Mouse (Mus musculus): ENCODE data around the gene Myt1l.

The Myt1l gene

GRCm38 (mm10) chr12:29954464-29954863 lies 426.3 kb downstream of the Myt1l start:
- no peak for DNase-seq (ENCODE audit: low read depth, low spot score)

- no peak for DNase-seq (ENCODE audit: low read depth, low spot score)
Observed at GRCm38 (mm10) chr12:29956969-29957368, 428.8 kb downstream of the Myt1l start.

DNA sequence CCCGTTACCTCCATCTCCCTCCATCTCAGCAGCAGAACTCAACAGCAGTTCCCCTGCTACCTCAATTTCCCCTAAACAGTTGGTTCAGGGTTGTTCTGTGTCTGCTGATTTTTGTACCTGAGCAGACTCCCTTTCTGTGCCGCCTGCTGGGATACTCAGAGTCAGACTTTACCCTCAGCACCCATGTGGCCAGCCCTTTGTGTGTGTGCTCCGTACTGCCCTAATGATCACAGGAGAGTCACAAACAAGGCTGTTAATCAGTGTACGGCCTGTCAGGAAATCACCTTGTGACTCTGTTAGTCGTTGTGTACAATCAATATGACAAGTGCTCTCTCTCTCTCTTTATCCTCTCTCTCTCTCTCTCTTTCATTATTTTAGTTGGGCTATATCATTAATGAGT lies 430.5 kb downstream of the Myt1l start:
- DNase-seq (ENCODE audit: low read depth, low spot score), result no peak

DNA sequence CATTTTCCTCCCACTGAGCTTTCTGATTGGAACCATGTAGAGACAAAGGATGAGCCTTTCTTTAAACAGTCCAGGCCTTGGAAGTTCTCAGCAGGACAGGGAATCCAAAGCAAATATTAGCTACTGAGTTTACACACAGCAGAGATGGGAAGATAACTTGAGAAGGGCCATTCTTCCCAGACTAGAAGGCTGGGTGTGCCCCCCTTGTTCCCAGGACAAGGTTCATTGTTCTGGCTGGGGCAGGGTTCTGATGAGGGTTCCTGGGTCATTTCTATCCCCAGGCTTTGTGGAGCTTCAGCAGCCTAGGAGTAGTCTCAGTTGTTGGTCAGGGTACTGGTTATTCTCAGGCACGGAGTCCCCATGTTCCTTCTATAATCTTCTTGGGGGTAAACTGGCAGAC lies 432.9 kb downstream of the Myt1l start:
- DNase-seq (ENCODE audit: low read depth, low spot score), result no peak

DNA sequence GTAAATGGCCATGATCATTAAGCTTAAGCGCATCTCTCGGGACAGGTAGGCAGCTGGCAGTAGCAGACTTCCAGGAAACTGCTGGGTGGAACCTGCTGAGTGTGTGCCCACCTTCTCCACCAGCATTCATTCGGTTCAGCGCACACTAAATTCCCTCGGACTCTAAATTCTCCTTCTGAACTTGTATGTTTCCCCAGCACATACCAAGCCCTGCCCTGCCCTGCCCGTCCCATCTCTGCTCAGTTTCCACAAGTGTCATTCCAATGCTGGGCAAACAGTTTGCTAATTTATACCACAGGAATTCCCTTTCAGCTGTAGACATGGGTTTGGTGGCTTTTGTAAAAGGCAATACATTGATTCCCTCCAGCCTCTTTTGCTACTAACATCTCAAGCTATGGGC lies 436.8 kb downstream of the Myt1l start:
- no peak for DNase-seq (ENCODE audit: low read depth, low spot score)

DNA sequence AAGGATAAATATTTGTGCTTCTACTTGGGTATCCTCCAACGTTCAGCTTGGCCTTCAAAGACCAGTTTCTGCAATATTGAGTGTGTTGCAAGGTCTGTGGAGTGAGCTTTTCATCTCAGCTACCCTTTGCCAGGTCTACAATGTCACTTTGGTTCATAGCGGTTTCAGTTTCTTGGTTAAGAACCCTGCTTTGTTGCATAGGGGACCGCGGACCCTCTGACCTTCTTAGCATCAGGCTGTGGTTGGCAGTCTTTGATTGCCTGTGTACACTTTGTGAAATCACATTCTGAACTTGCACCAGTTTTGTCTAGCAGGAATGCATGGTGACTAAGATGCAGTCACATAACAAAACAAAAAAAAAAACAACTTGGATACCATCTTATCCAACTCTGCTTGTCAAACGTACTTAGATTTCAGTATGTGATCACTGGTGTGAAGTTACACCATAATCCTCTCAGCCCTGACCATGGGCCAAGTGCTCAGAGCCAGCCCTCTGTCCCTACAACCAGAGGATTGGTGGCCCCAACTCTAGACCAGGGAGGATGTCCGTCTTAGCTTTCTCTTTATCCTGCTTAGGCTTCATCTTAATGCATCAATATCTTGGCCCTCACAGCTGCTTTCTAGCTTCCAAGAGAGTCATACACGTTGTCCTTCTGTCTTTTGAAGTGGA lies 443.7 kb downstream of the Myt1l start:
- DNase-seq (ENCODE audit: low read depth, low spot score), result no peak

DNA sequence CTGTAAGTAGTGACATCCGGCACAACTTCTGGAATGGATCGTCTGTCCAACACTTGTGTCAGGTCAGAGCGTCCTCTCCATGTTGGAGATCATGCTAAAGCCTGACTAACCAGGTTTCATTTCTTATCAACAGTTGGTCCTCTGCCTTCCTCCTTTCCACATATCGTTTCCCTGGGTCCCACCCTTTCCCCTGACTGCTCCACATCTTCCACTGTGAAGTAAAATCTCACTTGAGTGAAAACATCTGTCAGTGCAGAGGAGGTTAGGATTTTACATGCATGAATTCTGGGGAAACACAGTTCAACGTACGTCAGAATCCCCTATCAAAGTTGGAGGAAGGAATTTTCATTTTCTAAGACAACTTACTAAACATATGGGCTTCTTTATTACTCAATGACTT lies 444.3 kb downstream of the Myt1l start:
- DNase-seq (ENCODE audit: low read depth, low spot score), result no peak

Measured in skeletal muscle tissue, adult 2 months (tissue).